Mouse (Mus musculus): ENCODE data around the gene St6galnac5. TPM values are rescaled to one million over a fixed set of nuclear protein-coding genes. Genes with fewer than 3 reads are reported as not detected.

St6galnac5 gene
- polyA plus RNA-seq, 1 experiment from 2014 or later: 2.3 TPM

DNA sequence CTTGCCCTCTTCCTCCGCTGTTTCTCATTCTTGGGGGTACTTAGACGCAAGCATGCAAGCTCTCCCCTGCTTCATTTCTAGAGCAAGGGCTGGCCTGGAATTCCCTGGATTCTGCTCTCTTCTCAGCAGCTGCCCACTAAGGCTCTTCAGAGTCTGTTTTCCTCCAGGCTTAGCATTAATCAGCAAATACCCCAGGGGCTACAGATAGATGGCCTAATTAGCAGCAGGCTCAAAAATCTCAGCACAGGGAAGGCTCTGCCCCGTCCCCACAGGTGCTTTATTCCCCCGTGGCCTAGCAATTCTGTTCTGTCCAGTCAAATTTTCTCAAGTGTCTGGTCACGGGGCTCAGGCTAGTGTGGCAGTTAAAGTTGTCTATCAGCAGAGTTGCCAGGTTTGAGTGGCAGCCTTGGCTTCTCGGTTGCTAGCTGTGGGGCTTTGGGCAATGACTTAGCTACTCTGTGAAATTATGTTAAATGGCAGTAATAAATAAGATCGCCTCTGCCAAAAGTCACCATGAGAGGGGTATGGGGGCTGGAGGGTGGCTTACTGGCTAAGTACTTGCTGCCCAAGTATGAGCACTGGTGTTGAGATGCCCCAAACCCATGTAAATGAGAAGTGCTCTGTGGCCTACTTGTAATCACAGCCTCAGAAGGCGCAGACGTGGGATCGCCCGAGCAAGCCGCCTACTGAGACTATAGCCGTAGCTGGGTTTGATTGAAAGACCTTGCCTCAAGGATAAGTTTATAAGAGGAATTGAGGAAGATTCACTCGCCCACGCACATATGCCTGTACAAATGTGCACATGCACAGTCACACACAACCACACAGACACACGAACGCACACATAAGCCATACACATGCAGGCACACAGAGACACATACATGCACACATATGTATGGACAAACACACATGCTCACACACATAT lies 107.4 kb downstream of the St6galnac5 start:
- H3K4me3 ChIP-seq (ENCODE audit: low read depth, low read length): no peak overlapping the region
- DNase-seq (ENCODE audit: low spot score, missing footprints): peak; percentile 79
- H3K36me3 ChIP-seq (ENCODE audit: control insufficient read depth, insufficient read depth, low read length): no peaks in the 10 kb centered on the region
- no peak overlapping the region for H3K9ac ChIP-seq (ENCODE audit: low read length)
- H3K27ac ChIP-seq (ENCODE audit: low read depth, low read length): no peak overlapping the region
- no peaks in the 10 kb centered on the region for H3K4me1 ChIP-seq (ENCODE audit: control insufficient read depth, insufficient read depth, low read length)
- no peaks in the 10 kb centered on the region for H3K27me3 ChIP-seq (ENCODE audit: control insufficient read depth, insufficient read depth, low read length)
- no peak; the same call in 1 of the 2 replicates for ATAC-seq (ENCODE audit: low FRiP score)
- no peaks in the 10 kb centered on the region for H3K9me3 ChIP-seq (ENCODE audit: control insufficient read depth, low read length)
- H3K4me2 ChIP-seq: no peak overlapping the region
- 82% methylated on average over 17 of the region's 17 CpGs for WGBS

DNA sequence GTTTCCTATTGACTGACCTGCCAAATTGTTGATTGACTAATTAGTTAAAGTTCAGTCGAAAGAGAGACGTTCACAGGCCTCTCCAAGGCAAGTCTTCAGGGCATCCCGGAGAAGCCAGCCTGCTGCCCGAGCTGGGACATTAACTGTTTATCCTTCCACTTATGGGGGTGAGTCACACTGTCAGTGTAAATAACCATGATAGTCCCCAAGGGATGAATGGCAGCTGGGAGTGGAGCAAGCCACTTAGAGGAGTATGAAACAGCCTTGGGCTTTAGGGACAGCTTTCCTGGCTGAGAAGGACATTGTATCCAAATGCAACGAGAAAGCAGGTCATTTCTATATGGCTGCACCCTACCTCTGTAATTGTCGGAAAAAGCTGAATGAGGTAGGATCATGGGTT lies 109.5 kb downstream of the St6galnac5 start:
- Histone ChIP-seq H3K9me3 (ENCODE audit: control insufficient read depth, low read length) (no peaks in the 10 kb centered on the region), H3K4me3 (ENCODE audit: low read depth, low read length) (no peak overlapping the region), H3K36me3 (ENCODE audit: control insufficient read depth, insufficient read depth, low read length) (no peaks in the 10 kb centered on the region), H3K4me1 (ENCODE audit: control insufficient read depth, insufficient read depth, low read length) (no peaks in the 10 kb centered on the region), H3K4me2 (no peak overlapping the region), H3K9ac (ENCODE audit: low read length) (no peak overlapping the region), H3K27me3 (ENCODE audit: control insufficient read depth, insufficient read depth, low read length) (no peaks in the 10 kb centered on the region), H3K27ac (ENCODE audit: low read depth, low read length) (no peak overlapping the region)
- ATAC-seq (ENCODE audit: low FRiP score) (peak; percentile 55; the same call in 1 of the 2 replicates), DNase-seq (ENCODE audit: low spot score, missing footprints) (peak; percentile 70)
- 72% methylated on average over 6 of the region's 6 CpGs for WGBS

DNA sequence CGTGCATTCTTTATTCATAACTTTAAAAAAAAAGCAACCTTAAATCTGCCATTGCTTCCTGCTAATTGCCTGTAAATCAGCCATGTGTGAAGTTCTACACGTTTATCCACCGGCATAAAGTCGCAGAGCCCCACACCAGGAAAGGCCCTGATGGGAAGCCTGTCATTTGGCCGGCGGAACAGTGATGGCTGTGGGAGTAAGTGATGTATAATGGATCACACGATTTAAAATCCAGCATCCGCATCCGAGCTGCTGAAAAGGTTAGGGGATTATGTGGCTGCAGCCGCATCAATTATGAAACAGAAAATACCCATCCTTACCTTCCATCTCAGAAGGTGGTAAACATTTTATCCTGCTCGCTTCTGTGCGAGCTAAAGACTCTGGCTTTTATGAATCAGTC lies 110.0 kb downstream of the St6galnac5 start:
- WGBS: 73% methylated on average over 12 of the region's 12 CpGs
- no peak for DNase-seq (ENCODE audit: low spot score, missing footprints)

DNA sequence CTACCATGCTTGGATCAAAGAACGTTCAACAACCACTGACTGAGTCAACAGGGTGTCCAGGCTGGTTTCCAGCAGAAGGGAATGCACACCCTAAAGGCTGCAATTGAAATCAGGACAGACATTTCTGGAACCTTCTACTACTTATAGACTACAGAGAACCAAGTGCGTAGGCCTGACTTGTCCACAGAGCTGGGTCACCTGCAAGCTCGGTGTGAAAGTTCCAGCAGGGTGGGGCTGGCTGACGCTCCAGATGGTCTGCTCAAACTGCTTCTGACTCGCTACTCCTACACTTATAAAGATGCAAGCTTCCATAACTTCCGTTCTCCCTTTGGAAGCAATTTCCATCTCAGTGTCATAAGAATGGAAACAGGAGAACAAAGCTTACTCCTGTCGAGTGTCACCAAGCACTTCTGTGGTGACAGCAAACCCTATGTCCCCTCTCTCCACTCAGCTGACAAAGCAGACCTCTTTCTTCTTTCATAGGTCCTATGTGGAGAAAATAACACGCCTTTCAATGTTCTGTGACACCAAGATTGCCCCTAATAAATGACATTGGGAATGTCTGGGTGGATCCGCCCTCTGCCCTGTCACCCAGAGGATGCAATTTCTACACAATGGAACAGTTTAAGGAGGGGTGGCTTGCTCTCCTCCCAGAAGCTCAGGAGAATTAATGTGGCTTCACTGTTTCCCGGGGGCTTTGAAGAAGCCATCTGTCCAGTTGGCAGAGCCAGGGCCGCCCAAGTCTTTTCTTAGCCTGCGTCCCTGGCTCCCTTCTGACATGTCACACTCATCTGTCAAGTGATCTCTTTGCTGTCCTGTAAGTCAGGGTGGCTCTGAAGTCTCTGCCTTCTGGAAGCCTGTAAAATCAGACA lies 114.2 kb downstream of the St6galnac5 start:
- 82% methylated on average over 12 of the region's 12 CpGs for WGBS
- peak; percentile 26 for DNase-seq (ENCODE audit: low spot score, missing footprints)
- ATAC-seq (ENCODE audit: low FRiP score): no peak
- Histone ChIP-seq H3K36me3 (ENCODE audit: control insufficient read depth, insufficient read depth, low read length) (no peaks in the 10 kb centered on the region), H3K9ac (ENCODE audit: low read length) (no peak overlapping the region), H3K27ac (ENCODE audit: low read depth, low read length) (no peak overlapping the region), H3K27me3 (ENCODE audit: control insufficient read depth, insufficient read depth, low read length) (no peaks in the 10 kb centered on the region), H3K4me3 (ENCODE audit: low read depth, low read length) (no peak overlapping the region), H3K9me3 (ENCODE audit: control insufficient read depth, low read length) (peaks cover 2% of the 10 kb centered on the region; the same call in 1 of the 2 replicates), H3K4me1 (ENCODE audit: control insufficient read depth, insufficient read depth, low read length) (no peaks in the 10 kb centered on the region), H3K4me2 (no peak overlapping the region)

More for the DNA sequence above, 110.0 kb downstream of the St6galnac5 start:
- Histone ChIP-seq H3K27me3 (ENCODE audit: control insufficient read depth, insufficient read depth, low read length) (no peaks in the 10 kb centered on the region), H3K27ac (ENCODE audit: low read depth, low read length) (no peak overlapping the region), H3K4me3 (ENCODE audit: low read depth, low read length) (no peak overlapping the region), H3K9ac (ENCODE audit: low read length) (no peak overlapping the region), H3K4me1 (ENCODE audit: control insufficient read depth, insufficient read depth, low read length) (no peaks in the 10 kb centered on the region), H3K9me3 (ENCODE audit: control insufficient read depth, low read length) (no peaks in the 10 kb centered on the region), H3K4me2 (no peak overlapping the region), H3K36me3 (ENCODE audit: control insufficient read depth, insufficient read depth, low read length) (no peaks in the 10 kb centered on the region)
- ATAC-seq (ENCODE audit: low FRiP score): peak; percentile 30; the same call in 1 of the 2 replicates

DNA sequence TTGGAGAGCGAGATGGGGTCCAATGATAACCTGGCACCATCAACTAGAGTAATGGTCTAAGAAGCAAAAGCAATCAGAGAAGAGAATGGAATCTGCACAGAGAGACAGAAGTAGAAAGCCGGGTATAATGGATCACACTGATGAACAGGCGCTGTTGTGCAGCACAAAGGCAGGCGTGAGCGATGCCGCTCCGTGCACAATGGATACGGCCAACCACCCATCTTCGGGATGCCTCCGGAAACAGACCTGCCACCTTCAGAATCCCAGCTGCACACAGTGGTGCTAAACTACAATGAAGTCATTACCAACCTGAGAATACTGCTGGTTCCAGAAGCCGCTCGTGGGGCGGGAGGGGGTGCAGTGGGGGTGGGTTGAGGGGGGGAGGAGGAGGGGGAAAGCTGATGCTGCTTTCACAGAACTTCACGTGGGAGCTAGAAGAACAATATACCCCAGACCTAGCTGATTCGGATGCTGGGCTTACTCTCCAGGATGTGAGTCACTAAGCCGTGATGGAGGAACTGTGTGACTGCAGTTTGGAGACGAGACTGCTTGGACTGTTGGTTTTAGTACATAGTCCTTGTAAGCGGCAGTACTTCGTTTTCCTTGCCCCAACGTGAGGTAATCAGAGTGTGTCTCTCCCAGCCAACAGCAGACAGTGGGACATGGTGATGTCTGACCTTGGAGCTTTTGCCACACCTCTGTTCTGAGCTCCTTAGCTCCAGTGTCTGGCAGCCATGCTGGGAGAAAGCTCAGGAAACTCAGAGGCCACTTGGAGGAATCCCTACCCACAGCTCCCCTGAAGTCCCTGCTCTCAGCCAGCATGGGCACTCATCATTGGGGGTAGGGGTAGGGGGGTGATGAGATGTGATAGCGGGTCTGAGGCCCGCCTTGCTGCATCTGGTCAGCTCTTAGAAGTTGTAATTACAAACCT lies 115.7 kb downstream of the St6galnac5 start:
- no peaks in the 10 kb centered on the region for H3K4me1 ChIP-seq (ENCODE audit: control insufficient read depth, insufficient read depth, low read length)
- H3K4me3 ChIP-seq (ENCODE audit: low read depth, low read length): no peak overlapping the region
- no peaks in the 10 kb centered on the region for H3K27me3 ChIP-seq (ENCODE audit: control insufficient read depth, insufficient read depth, low read length)
- H3K9me3 ChIP-seq (ENCODE audit: control insufficient read depth, low read length): peaks cover 2% of the 10 kb centered on the region; the same call in 1 of the 2 replicates
- H3K4me2 ChIP-seq: no peak overlapping the region
- ATAC-seq (ENCODE audit: low FRiP score) (no peak), DNase-seq (ENCODE audit: low spot score, missing footprints) (no peak)
- H3K9ac ChIP-seq (ENCODE audit: low read length): no peak overlapping the region
- no peak overlapping the region for H3K27ac ChIP-seq (ENCODE audit: low read depth, low read length)
- no peaks in the 10 kb centered on the region for H3K36me3 ChIP-seq (ENCODE audit: control insufficient read depth, insufficient read depth, low read length)
- 88% methylated on average over 22 of the region's 22 CpGs for WGBS

DNA sequence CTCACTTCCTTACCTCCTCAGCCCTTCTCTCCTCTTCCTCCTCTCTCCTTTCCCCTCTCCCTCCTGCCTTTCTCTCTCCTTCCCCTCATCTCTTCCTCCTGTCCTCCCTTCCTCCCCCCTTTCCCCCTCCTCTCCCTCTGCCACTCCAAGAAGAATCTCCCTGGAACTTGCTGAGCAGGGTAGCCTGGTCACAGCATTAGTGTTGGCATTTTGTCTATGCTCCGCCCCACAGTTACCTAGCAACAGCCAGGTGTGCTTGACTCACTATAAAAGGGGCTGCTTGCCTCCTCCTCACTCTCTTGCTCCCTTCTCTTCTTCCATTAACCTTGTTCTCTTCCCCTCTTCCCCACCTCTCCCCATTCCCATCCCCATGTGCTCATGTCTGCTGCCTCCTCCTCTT lies 120.1 kb downstream of the St6galnac5 start:
- Histone ChIP-seq H3K9me3 (ENCODE audit: control insufficient read depth, low read length) (peaks cover 2% of the 10 kb centered on the region; the same call in 1 of the 2 replicates), H3K27me3 (ENCODE audit: control insufficient read depth, insufficient read depth, low read length) (no peaks in the 10 kb centered on the region), H3K27ac (ENCODE audit: low read depth, low read length) (no peak overlapping the region), H3K9ac (ENCODE audit: low read length) (no peak overlapping the region), H3K4me3 (ENCODE audit: low read depth, low read length) (no peak overlapping the region), H3K4me1 (ENCODE audit: control insufficient read depth, insufficient read depth, low read length) (no peaks in the 10 kb centered on the region), H3K36me3 (ENCODE audit: control insufficient read depth, insufficient read depth, low read length) (no peaks in the 10 kb centered on the region), H3K4me2 (no peak overlapping the region)
- WGBS: 67% methylated on average over 1 of the region's 1 CpGs
- ATAC-seq (ENCODE audit: low FRiP score) (no peak), DNase-seq (ENCODE audit: low spot score, missing footprints) (no peak)

DNA sequence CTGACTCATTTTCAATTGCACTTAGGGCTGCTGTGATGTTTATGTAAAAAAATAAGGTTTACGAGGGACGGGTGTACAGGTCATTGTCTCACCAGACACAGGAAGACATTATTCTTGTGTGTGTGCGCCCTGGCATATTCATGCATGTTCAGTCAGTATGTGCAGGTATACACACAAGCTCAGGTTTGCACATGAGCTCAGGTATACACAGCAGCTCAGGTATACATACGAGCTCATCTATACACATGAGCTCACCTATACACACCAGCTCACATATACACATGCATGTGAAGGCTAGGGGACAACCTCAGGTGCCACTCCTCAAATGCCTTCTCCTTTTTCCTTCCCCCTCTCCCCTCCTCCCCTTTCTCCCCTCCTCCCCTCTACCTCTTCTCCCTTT lies 120.6 kb downstream of the St6galnac5 start:
- Histone ChIP-seq H3K9me3 (ENCODE audit: control insufficient read depth, low read length) (peaks cover 2% of the 10 kb centered on the region; the same call in 1 of the 2 replicates), H3K4me2 (no peak overlapping the region), H3K36me3 (ENCODE audit: control insufficient read depth, insufficient read depth, low read length) (no peaks in the 10 kb centered on the region), H3K9ac (ENCODE audit: low read length) (no peak overlapping the region), H3K27ac (ENCODE audit: low read depth, low read length) (no peak overlapping the region), H3K4me1 (ENCODE audit: control insufficient read depth, insufficient read depth, low read length) (no peaks in the 10 kb centered on the region), H3K27me3 (ENCODE audit: control insufficient read depth, insufficient read depth, low read length) (no peaks in the 10 kb centered on the region), H3K4me3 (ENCODE audit: low read depth, low read length) (no peak overlapping the region)
- ATAC-seq (ENCODE audit: low FRiP score) (no peak), DNase-seq (ENCODE audit: low spot score, missing footprints) (peak; percentile 51)
- WGBS: 89% methylated on average over 4 of the region's 4 CpGs

DNA sequence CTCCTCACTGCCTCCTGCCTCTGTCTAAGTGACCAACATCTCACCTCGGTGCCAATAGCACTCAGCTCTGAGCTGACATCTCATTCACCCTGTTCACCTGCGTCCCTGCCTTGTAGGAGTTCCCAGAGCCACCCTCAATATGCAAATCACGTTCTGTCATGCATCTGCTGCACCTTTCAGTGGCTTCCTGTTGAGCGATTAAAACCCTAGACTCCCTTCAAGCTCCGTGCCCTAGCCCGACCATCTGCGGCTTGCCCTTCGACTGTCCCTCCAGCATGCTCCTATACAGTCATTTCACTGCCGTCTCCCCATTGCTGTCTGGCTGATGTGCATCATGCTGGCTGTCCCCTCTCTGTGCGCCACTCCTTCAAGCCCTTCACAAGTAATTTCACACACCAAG lies 126.0 kb downstream of the St6galnac5 start:
- 67% methylated on average over 10 of the region's 10 CpGs for WGBS
- Histone ChIP-seq H3K36me3 (ENCODE audit: control insufficient read depth, insufficient read depth, low read length) (no peaks in the 10 kb centered on the region), H3K4me3 (ENCODE audit: low read depth, low read length) (no peak overlapping the region), H3K27ac (ENCODE audit: low read depth, low read length) (no peak overlapping the region), H3K27me3 (ENCODE audit: control insufficient read depth, insufficient read depth, low read length) (no peaks in the 10 kb centered on the region), H3K4me1 (ENCODE audit: control insufficient read depth, insufficient read depth, low read length) (no peaks in the 10 kb centered on the region), H3K4me2 (no peak overlapping the region), H3K9me3 (ENCODE audit: control insufficient read depth, low read length) (no peaks in the 10 kb centered on the region), H3K9ac (ENCODE audit: low read length) (no peak overlapping the region)
- ATAC-seq (ENCODE audit: low FRiP score) (no peak), DNase-seq (ENCODE audit: low spot score, missing footprints) (no peak)
